Mouse (Mus musculus): ENCODE results near the gene Cwc22.

DNA sequence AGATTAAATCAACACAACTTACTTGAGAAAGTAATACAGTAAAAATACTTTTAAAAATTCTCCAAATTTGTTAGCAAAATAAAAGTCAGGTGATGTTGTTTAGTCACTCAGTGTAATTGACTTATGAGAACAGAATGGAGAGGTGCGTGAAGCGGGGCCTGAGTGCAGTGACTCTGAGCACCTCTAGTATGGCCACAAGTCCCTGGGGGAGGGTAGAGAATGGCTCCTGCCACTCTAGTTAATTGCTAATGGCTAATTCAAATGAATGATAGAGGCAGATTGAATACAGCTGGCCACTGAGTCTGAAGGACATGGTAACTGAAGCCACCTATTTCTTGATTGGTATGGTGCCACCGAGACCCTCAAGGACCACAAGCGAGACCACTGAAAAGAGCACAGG lies 12.0 kb downstream of the Cwc22 start:
- TF ChIP-seq CTCF (IDR thresholded peaks at IDR 0.05; ENCODE audit: low read depth) (no peak), EP300 (IDR thresholded peaks at IDR 0.05; ENCODE audit: low read depth) (no peak)

Data from heart, postnatal 0 days (tissue).